Mouse (Mus musculus) lung, adult 2 months (tissue): ENCODE measurements around the gene Iqcn.

Source experiments
- CTCF ChIP-seq: fragments of 200-500 bp; IDR thresholded peaks from 2 replicates; pipeline ENCODE4 v1.5.1; 2011; ENCODE audit warnings: mild to moderate bottlenecking, low read length, control low read depth; ENCODE audit not compliant: insufficient read depth
- POLR2A ChIP-seq: fragments of 200-500 bp; IDR thresholded peaks from 2 replicates; pipeline ENCODE4 v1.6.1; 2011; ENCODE audit warnings: low read depth, mild to moderate bottlenecking, control low read depth, low read length, borderline replicate concordance; ENCODE audit errors: extremely low read depth

GRCm38 (mm10) chr8:70747211-70747890 is 44.1 kb downstream of the Iqcn start:
- TF ChIP-seq CTCF (no peak), POLR2A (no peak)
